Mouse (Mus musculus): ENCODE results near the gene Map3k4. TPM values are rescaled to one million over a fixed set of nuclear protein-coding genes. Genes with fewer than 3 reads are reported as not detected.

Map3k4 gene
- polyA plus RNA-seq, 1 experiment from 2014 or later = 29.3 TPM

- H3K4me3 ChIP-seq (ENCODE audit: low read depth, low read length) = no peak overlapping the region
- 73% methylated on average over 6 of the region's 6 CpGs for WGBS
- ATAC-seq = no peak
- no peak for TF ChIP-seq CTCF (IDR thresholded peaks at IDR 0.05; ENCODE audit: low read depth)
- H3K4me2 ChIP-seq (replicated peaks; ENCODE audit: low read depth) = no peak overlapping the region
- H3K27ac ChIP-seq (ENCODE audit: low read depth, low read length) = no peak overlapping the region
- H3K9me3 ChIP-seq (ENCODE audit: control insufficient read depth) = no peaks in the 10 kb centered on the region
- no peaks in the 10 kb centered on the region for H3K36me3 ChIP-seq (ENCODE audit: control insufficient read depth, insufficient read depth)
- H3K27me3 ChIP-seq (replicated peaks; ENCODE audit: control insufficient read depth, insufficient read depth, low read length) = no peaks in the 10 kb centered on the region
- no peaks in the 10 kb centered on the region for H3K4me1 ChIP-seq (replicated peaks; ENCODE audit: control insufficient read depth, insufficient read depth, low read length)
- no peak overlapping the region for H3K9ac ChIP-seq (ENCODE audit: low read depth, low read length)
These were observed 33.0 kb upstream of the Map3k4 start for GRCm38 (mm10) chr17:12351564-12351963.

DNA sequence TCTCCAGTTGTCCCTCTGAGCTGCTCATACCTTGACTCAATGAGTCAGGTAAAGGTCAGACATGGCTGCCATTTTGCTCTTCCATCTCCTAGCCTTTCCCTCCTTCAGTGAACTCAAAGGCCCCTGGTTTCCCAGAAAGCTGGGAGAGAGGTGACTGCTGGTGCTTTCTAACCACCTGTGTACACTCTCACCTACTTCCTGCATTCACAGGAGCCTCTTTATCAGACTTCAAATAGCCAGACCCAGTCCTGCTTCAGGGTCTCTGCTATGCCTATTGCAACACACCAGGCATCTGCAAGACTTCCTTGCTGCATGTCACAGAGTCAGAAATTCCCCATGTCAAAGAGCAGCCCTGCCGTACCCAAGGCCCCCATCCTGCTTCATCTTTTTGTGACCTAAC, 28.9 kb upstream of the Map3k4 start:
- Histone ChIP-seq H3K27ac (ENCODE audit: low read depth, low read length) (no peak overlapping the region), H3K9me3 (ENCODE audit: control insufficient read depth) (no peaks in the 10 kb centered on the region), H3K27me3 (replicated peaks; ENCODE audit: control insufficient read depth, insufficient read depth, low read length) (no peaks in the 10 kb centered on the region), H3K9ac (ENCODE audit: low read depth, low read length) (no peak overlapping the region), H3K4me1 (replicated peaks; ENCODE audit: control insufficient read depth, insufficient read depth, low read length) (no peaks in the 10 kb centered on the region), H3K4me2 (replicated peaks; ENCODE audit: low read depth) (no peak overlapping the region), H3K4me3 (ENCODE audit: low read depth, low read length) (no peak overlapping the region), H3K36me3 (ENCODE audit: control insufficient read depth, insufficient read depth) (no peaks in the 10 kb centered on the region)
- ATAC-seq = no peak
- WGBS = 69% methylated on average over 1 of the region's 1 CpGs
- TF ChIP-seq CTCF (IDR thresholded peaks at IDR 0.05; ENCODE audit: low read depth) = no peak

DNA sequence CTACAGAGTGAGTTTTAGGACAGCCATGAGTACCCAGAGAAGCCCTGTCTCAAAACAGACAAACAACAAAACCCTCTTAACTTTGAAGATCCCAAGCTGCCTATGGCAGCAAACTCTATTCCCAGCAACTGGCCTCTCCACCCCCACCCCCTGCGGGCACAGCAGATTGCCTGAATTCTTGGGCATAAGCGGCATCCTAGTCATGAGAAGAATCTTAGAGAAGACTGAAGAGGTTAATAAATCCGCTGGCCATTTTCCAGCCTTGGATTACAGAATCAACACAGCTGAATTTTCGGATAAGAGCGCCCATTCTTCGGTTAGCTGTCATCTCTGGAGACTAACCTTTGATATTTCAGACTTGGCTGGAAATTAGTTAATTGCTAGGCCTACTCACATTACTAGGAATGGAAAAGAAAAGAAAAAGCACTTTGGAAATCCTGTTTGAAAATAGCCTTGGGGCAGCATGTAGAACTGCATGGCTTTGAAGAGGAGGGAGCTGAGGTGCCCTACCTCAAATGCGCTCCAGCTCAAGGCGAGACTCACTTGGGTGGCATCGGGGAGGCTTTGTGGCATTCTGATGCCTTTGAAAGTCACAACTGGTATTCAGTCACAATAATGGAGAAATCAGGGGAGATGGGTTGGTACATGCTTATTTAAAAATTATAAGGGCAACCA, 25.2 kb upstream of the Map3k4 start:
- ATAC-seq = no peak
- Histone ChIP-seq H3K36me3 (ENCODE audit: control insufficient read depth, insufficient read depth) (no peaks in the 10 kb centered on the region), H3K4me3 (ENCODE audit: low read depth, low read length) (no peak overlapping the region), H3K9ac (ENCODE audit: low read depth, low read length) (no peak overlapping the region), H3K27me3 (replicated peaks; ENCODE audit: control insufficient read depth, insufficient read depth, low read length) (no peaks in the 10 kb centered on the region), H3K4me2 (replicated peaks; ENCODE audit: low read depth) (no peak overlapping the region), H3K27ac (ENCODE audit: low read depth, low read length) (no peak overlapping the region), H3K9me3 (ENCODE audit: control insufficient read depth) (no peaks in the 10 kb centered on the region), H3K4me1 (replicated peaks; ENCODE audit: control insufficient read depth, insufficient read depth, low read length) (no peaks in the 10 kb centered on the region)
- WGBS = 81% methylated on average over 9 of the region's 9 CpGs
- no peak for TF ChIP-seq CTCF (IDR thresholded peaks at IDR 0.05; ENCODE audit: low read depth)

GRCm38 (mm10) chr17:12337156-12337555, 18.6 kb upstream of the Map3k4 start:
- WGBS = 27% methylated on average over 4 of the region's 4 CpGs
- Histone ChIP-seq H3K27ac (ENCODE audit: low read depth, low read length) (no peak overlapping the region), H3K9me3 (ENCODE audit: control insufficient read depth) (no peaks in the 10 kb centered on the region), H3K36me3 (ENCODE audit: control insufficient read depth, insufficient read depth) (no peaks in the 10 kb centered on the region), H3K4me3 (ENCODE audit: low read depth, low read length) (no peak overlapping the region), H3K4me1 (replicated peaks; ENCODE audit: control insufficient read depth, insufficient read depth, low read length) (peaks cover 4% of the 10 kb centered on the region; the same call in 1 of the 2 replicates), H3K4me2 (replicated peaks; ENCODE audit: low read depth) (no peak overlapping the region), H3K9ac (ENCODE audit: low read depth, low read length) (no peak overlapping the region), H3K27me3 (replicated peaks; ENCODE audit: control insufficient read depth, insufficient read depth, low read length) (no peaks in the 10 kb centered on the region)
- TF ChIP-seq CTCF (IDR thresholded peaks at IDR 0.05; ENCODE audit: low read depth) = no peak
- peak; percentile 87 for ATAC-seq

- 77% methylated on average over 19 of the region's 19 CpGs for WGBS
- H3K4me3 ChIP-seq (ENCODE audit: low read depth, low read length) = no peak overlapping the region
- H3K27me3 ChIP-seq (replicated peaks; ENCODE audit: control insufficient read depth, insufficient read depth, low read length) = no peaks in the 10 kb centered on the region
- no peak for TF ChIP-seq CTCF (IDR thresholded peaks at IDR 0.05; ENCODE audit: low read depth)
- H3K27ac ChIP-seq (ENCODE audit: low read depth, low read length) = no peak overlapping the region; the same call in 1 of the 2 replicates
- no peak overlapping the region for H3K9ac ChIP-seq (ENCODE audit: low read depth, low read length)
- no peaks in the 10 kb centered on the region for H3K9me3 ChIP-seq (ENCODE audit: control insufficient read depth)
- no peak overlapping the region for H3K4me2 ChIP-seq (replicated peaks; ENCODE audit: low read depth)
- H3K36me3 ChIP-seq (ENCODE audit: control insufficient read depth, insufficient read depth) = no peaks in the 10 kb centered on the region
- peaks cover 4% of the 10 kb centered on the region; the same call in 1 of the 2 replicates for H3K4me1 ChIP-seq (replicated peaks; ENCODE audit: control insufficient read depth, insufficient read depth, low read length)
- ATAC-seq = no peak; the same call in 1 of the 2 replicates
These were observed 17.7 kb upstream of the Map3k4 start for GRCm38 (mm10) chr17:12336073-12336868.

DNA sequence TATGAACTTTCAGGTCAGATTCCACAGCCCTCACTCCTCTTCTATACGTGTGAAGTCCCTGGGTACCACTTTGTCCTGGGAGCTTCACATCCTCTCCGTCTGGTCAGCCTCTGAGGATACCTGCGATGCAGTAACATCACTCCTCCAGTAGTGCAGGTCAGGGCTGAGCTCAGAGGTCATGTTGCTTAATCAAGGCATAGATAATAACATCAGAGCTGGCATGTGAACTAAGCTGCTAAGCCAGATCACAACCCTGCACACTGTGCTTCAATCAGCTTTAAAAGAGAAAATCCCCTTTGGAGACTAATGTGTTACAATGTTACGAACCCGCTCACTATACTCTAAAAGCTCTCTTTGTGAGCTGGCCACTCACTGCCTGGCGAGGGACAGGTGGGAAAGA, 16.5 kb upstream of the Map3k4 start:
- H3K27me3 ChIP-seq (replicated peaks; ENCODE audit: control insufficient read depth, insufficient read depth, low read length) = no peaks in the 10 kb centered on the region
- no peaks in the 10 kb centered on the region for H3K9me3 ChIP-seq (ENCODE audit: control insufficient read depth)
- no peak overlapping the region for H3K4me3 ChIP-seq (ENCODE audit: low read depth, low read length)
- no peak overlapping the region for H3K27ac ChIP-seq (ENCODE audit: low read depth, low read length)
- no peak overlapping the region for H3K9ac ChIP-seq (ENCODE audit: low read depth, low read length)
- peak; percentile 39 for TF ChIP-seq CTCF (IDR thresholded peaks at IDR 0.05; ENCODE audit: low read depth)
- WGBS = 54% methylated on average over 6 of the region's 6 CpGs
- H3K4me1 ChIP-seq (replicated peaks; ENCODE audit: control insufficient read depth, insufficient read depth, low read length) = peaks cover 4% of the 10 kb centered on the region; the same call in 1 of the 2 replicates
- no peaks in the 10 kb centered on the region for H3K36me3 ChIP-seq (ENCODE audit: control insufficient read depth, insufficient read depth)
- no peak overlapping the region for H3K4me2 ChIP-seq (replicated peaks; ENCODE audit: low read depth)
- ATAC-seq = 0 out of 2 replicates have a peak, but pooled peaks have one; percentile 44

Data from intestine, postnatal 0 days (tissue).